Mouse (Mus musculus): ENCODE results near the gene Dclk2.
A peak's percentile ranks its signal among the peaks of the same experiment; 100 is the strongest.

Gene Dclk2

GRCm38 (mm10) chr3:86842461-86842860, 78.2 kb downstream of the Dclk2 start:
- DNase-seq = no peak

DNA sequence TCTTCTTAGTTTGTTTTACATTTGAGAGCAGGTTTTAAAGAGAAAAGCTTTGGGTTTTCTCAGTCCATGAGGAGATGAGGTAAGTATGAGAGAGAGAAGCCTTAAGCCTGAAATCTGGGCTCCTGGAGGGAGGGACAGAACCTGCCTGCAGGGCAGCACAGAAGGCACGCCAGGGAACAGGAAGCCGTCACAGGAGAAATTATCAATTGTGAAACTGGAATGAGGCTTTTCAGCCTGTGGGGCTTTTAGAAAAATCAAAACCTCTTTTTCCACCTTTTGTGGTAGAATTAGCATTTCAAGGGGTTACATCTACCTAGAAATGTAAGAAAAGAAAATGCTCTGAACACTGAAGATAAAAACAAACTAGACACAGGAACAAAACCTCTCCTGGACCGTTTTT, 81.0 kb downstream of the Dclk2 start:
- no peak for DNase-seq

DNA sequence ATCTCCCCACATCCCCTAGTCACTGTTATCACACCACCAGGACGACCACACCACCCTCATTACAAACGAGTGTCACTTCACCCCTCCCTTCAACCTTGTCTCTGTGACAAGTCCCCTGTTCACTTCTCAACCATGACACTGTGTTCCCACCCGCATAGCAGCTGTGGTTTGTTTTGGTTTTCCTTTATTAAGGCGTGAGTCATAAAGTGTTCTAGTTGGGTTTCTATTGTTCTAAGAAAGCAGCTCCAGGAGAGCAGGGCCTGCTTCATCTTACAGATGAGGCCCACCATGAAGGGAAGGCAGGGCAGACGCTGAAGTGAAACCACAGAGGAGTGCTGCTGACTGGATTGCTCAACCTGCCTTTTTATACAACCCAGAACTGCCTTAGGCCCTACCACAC, 83.3 kb downstream of the Dclk2 start:
- no peak for DNase-seq

DNA sequence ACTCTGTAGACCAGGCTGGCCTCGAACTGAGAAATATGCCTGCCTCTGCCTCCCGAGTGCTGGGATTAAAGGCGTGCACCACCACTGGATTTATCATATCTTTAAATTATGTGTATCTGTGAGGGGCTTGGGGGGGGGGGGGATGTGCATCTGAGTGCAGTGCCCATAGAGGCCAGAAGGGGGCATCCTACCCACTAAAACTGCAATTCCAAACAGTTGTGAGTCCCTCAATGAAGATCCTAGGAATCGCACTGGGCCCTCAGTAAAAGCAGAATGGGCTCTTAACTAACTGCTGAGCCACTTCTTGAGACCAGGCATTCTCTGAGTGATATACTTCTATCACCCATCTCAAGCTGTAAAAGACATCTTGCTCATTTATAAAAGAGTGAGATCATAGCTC, 85.5 kb downstream of the Dclk2 start:
- no peak for DNase-seq

DNA sequence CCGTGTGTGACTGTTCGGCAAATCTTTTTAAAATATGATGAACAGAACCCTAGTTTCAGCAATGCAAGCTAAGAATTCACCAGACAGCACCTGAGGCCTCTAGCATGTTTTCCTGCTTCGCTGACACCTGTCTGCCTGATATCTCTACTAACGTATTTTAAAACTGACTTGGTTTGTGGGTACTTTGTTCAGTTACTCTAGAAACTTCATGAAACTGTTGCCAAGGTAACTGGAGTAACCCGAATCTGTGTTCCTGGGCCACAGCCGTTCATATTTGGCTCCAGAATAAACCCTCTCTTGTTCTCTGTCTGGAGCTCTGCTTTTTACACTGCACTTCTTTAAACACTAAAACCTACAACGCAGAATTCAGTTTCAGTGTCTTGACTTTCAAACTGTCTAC, 86.3 kb downstream of the Dclk2 start:
- DNase-seq = no peak

DNA sequence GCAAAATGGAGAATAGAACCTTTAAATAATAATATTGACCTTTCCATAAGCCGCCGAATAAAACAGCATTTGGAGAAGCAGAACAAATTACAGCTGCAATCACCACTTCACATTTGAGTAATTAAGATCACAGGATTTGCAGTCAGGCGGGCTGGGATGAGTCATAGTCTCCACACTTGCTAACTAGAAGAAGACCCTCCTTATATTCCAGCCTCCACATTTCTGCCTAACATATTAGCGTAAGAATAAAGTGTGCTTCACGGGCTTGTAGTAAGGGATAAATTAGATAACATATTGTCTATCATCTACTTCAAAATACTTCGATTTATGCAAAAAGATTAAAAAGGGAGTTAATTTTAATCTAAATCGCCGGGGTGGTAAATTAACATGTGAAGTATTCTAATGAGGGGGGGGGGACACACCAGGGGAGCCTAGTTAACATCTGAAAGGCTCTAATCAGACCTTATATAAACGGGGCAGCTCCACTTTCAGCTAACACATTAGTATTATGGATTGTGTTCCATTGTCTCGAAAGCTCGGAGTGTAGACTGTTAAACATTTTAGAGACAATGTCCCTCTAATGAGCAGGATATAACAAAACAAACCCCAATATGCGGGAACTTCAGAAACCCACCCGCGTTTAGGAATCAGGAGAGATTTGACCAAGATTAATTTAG, 87.9 kb downstream of the Dclk2 start:
- peak; percentile 45 for DNase-seq

DNA sequence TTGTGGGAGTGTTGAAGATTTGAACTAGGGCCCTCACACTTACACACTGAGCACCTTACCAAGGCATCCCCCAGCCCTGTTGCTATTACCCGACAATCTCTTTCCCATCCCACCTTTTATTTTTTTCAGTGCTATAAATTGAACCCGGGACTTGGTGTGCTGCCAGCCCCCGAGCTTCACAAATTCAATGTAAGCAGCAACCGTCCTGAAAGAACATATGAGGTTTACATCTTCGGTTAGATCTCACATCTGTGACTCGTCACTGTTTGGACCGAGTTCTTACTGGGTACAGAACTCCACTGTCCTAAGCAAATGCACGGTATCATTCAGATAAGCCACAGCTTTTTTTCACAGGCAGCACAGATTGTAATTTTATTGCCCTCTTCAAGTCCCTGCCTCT, 88.5 kb downstream of the Dclk2 start:
- peak; percentile 39 for DNase-seq

GRCm38 (mm10) chr3:86827506-86827905, 93.1 kb downstream of the Dclk2 start:
- no peak for DNase-seq

DNA sequence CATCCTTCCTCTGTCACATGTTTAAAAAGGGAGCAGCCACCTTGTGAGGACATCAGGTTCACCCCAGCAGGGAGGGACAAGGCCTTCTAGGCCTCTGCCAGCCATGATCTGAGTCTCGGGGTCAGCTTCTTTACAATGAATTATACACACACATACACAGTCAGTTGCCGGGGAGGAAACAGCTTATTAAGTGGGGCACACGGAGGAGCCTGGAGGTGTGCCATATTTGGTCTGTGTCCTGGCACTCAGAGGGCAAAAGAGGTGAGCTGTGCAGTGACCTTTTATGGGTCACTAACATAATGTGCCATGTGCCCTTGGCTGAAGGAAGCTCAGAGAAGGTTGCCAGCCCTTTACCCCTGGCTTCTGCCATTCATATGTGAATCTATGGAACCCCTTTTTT, 99.3 kb downstream of the Dclk2 start:
- DNase-seq = no peak

DNA sequence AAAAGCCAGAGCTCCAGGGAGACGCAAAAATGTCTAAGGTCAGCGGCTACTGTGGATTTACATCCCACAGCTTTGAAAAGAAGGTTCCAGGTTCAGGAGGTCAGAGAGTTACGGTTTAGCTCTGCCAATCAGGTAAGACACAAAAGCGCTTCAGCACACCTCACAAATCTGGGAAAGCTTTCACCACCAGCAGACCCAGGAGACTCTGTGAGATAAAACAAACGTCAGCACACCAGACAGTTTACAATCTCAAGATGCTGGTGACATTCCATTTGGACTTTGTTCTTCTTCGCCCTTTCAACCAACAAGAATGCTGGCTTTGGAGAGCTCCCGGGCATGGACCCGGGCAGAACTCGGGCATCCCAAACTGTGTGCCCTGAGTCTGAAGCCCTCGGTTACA, 100.3 kb downstream of the Dclk2 start:
- no peak for DNase-seq

- DNase-seq = no peak
These were observed 101.3 kb downstream of the Dclk2 start for GRCm38 (mm10) chr3:86819372-86819771.

GRCm38 (mm10) chr3:86818001-86818585, 102.6 kb downstream of the Dclk2 start:
- DNase-seq = no peak

DNA sequence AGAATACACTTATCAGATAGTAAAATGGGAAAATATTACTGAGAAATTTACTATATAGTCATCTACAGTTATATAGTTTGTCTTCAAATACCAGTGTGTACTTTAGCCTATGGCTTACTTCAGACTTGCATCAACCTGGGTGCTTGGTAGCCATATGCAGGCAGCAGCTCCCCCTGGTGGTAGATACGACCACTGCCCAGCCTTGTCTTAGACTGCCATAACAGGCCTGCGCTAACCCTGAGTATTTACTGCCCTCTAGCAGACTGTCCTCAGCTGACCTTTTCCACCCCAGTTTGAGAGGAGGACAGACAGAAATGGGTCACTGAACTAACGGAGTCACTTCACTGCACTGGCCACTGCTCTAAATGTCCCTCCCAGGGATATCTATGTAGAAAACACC, 108.0 kb downstream of the Dclk2 start:
- peak; percentile 83 for DNase-seq

- no peak for DNase-seq
These were observed 109.7 kb downstream of the Dclk2 start for GRCm38 (mm10) chr3:86810908-86811307.

DNA sequence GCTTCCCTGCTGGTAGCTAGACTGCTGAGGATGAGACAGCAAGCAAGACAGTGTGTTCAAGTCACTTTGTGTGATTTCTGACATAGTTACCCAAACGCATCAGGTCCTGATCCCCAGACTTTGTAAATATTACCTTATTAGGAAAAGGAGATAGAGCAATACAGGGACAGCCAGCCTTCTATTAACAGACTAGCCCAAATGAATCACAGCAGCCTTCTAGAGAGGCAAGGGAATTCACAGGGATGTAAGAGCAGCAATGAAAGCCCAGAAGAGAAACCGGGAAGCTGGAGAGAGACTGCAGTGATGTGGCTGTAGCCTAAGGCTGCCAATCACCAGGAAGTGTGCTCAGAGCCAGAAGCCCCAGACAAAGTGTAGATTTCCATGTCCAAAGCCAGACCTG, 111.0 kb downstream of the Dclk2 start:
- no peak for DNase-seq

DNA sequence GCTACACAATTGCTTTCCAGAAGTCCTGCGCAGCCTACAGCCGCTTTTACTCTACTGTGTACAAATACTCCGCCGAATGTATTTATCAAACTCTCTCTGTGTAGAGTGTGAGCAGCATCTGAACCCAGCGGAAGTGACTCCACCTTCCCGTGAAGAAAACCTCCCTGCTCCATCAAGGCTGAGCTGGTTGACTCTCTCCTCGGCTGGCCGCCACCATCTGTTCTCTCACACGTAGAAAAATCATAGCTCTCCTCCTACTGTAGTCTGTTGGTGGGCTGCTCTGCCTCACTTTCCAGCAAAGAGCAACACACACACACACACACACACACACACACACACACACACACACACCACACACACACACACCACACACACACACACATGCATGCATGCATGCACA, 111.5 kb downstream of the Dclk2 start:
- DNase-seq = peak; percentile 67

GRCm38 (mm10) chr3:86807750-86808467, 112.7 kb downstream of the Dclk2 start:
- peak; percentile 60 for DNase-seq

DNA sequence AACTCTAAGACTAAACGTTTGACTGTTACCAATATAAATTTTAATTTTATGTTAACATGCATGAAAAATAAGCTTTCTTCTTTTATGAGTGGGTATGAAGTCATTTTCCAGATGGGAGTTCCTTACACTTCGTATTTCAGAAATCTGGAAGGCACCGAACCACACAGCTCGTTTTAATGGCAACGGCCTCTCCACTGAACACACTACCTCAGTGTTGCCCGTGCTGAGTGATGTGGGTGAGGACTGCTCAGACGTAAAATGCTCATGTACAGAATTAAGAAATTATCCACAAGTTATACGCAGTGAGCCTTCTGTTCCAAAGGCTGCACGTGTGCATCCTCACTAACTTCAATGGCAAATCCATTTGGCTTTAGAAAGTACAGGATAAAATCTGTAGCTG, 113.8 kb downstream of the Dclk2 start:
- no peak for DNase-seq

DNA sequence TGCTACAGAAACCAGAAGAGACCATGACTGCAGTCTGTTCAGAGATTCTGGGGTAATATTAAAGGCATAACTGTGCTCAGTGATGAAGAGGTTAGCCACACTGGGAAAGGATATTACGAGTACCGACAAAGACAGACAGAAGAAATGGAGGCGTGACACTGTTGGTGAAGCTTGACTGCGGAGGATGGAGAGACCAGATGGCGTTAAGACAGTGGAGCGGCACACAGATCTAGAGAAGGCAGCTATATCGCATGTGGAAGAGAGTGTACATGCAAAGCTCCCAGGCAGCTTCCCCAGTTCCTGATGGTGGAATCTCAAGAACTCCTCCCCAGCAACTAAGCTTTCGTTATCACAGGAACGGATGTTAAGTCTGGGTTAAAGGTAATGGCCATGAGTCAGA, 116.4 kb downstream of the Dclk2 start:
- peak; percentile 84 for DNase-seq

DNA sequence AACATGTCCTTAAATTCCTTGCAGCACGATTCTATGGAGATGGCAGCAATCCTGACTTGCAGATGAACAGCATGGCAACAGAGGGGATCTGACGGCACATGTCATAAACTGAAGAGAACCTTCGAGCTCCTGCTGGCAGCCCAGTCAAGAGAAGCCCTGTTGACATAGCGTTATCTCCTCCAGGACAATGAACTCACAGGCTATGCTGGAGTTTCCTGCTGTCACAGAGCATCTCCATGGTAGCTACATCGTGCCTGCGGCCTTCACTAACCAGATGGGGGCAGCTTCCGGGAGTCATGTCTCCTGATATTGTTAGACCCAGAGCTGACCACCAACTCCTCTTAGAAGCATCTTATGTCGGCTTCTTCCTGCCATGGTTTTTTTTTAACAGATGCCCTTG, 117.8 kb downstream of the Dclk2 start:
- no peak for DNase-seq

GRCm38 (mm10) chr3:86800841-86801240, 119.8 kb downstream of the Dclk2 start:
- DNase-seq = no peak

GRCm38 (mm10) chr3:86799041-86799440, 121.6 kb downstream of the Dclk2 start:
- no peak for DNase-seq

GRCm38 (mm10) chr3:86797871-86798460, 122.7 kb downstream of the Dclk2 start:
- DNase-seq = no peak

- DNase-seq = no peak
These were observed 123.9 kb downstream of the Dclk2 start for GRCm38 (mm10) chr3:86796716-86797115.

Data from right cerebral cortex, adult 18-20 months (tissue).